Mouse (Mus musculus) lung, embryonic 14.5 days (tissue): ENCODE measurements at regions not wholly inside any gene's neighbourhood (a gene's known extent, or its start where the extent isn't known, plus 50 kb on each side); places are given as distances from the start of the nearest gene placed in this dataset.

Experiments used
- ATAC-seq: fragments of 200-750 bp; cut with Nextera tagmentation; 2 replicates; pipeline ENCODE4 v1.8.0; 2017; ENCODE audit warnings: mild to moderate bottlenecking, moderate TSS enrichment, moderate library complexity; ENCODE audit not compliant: insufficient read depth
- DNase-seq: peaks from one replicate; pipeline ENCODE4 v3.0.0-alpha.2; 2015
- H3K27ac ChIP-seq: fragments of 300-500 bp; sonication (generic); 2 replicates; pipeline ENCODE4 v1.5.1; 2014; ENCODE audit warnings: low read depth, mild to moderate bottlenecking, moderate library complexity
- H3K27me3 ChIP-seq: fragments of 300-500 bp; sonication (generic); 2 replicates; pipeline ENCODE4 v1.6.1; 2014; ENCODE audit warnings: low read length, control low read depth; ENCODE audit not compliant: insufficient read depth
- H3K36me3 ChIP-seq: fragments of 300-500 bp; sonication (generic); 2 replicates; pipeline ENCODE4 v1.6.1; 2014; ENCODE audit warnings: control low read depth; ENCODE audit not compliant: insufficient read depth
- H3K4me1 ChIP-seq: fragments of 300-500 bp; sonication (generic); 2 replicates; pipeline ENCODE4 v1.6.1; 2014; ENCODE audit warnings: antibody characterized with exemption, control low read depth; ENCODE audit not compliant: insufficient read depth
- H3K4me2 ChIP-seq: fragments of 300-500 bp; sonication (generic); 2 replicates; pipeline ENCODE4 v1.6.1; 2014; ENCODE audit warnings: mild to moderate bottlenecking
- H3K4me3 ChIP-seq: fragments of 300-500 bp; sonication (generic); 2 replicates; pipeline ENCODE4 v1.5.1; 2014; ENCODE audit warnings: low read depth, low read length
- H3K9ac ChIP-seq: fragments of 300-500 bp; sonication (generic); 2 replicates; pipeline ENCODE4 v1.6.1; 2014
- H3K9me3 ChIP-seq: fragments of 300-500 bp; sonication (generic); 2 replicates; pipeline ENCODE4 v1.6.1; 2016; ENCODE audit warnings: low read depth, low read length, control low read depth
- CTCF ChIP-seq: IDR thresholded peaks from 2 replicates; pipeline ENCODE4 v1.5.1; 2016; ENCODE audit warnings: antibody characterized with exemption, low read depth
- WGBS: fragments of 180-500 bp; shearing (Covaris S2); extraction: QIAGEN DNeasy Blood & Tissue Kit; methylation state at CpG from one replicate; pipeline ENCODE4 v1.1.7; 2014; 5-methylcytosine and 5-hydroxymethylcytosine counted together

DNA sequence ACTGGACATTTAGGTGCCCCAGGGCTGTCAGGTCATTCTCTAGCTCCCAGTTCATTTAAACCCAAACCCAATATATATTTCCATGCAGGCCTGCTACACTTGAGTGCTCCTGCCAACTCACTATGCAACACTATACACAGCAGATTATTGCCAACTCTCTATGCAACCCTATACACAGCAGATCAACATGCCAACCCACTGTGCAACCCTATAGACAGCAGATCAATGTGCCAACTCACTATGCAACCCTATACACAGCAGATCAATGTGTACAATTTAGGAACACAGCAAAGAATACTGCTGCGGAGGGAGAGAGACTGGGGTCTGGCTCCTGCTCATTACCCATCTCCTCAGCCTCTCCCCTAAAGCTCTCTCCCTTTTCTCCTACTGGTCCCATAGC lies 215.7 kb upstream of the Cadm1 start:
- TF ChIP-seq CTCF, result no peak
- no peaks in the 10 kb centered on the region for H3K27me3 ChIP-seq
- WGBS, result 77% methylated on average over 1 of the region's 1 CpGs
- H3K27ac ChIP-seq, result no peak overlapping the region
- 0 out of 2 replicates have a peak, but pooled peaks cover 3% of the 10 kb centered on the region for H3K4me1 ChIP-seq
- H3K9ac ChIP-seq, result no peak overlapping the region
- DNase-seq, result no peak
- ATAC-seq, result no peak
- H3K36me3 ChIP-seq, result no peaks in the 10 kb centered on the region
- H3K4me2 ChIP-seq, result no peak overlapping the region
- H3K9me3 ChIP-seq, result no peaks in the 10 kb centered on the region
- no peak overlapping the region for H3K4me3 ChIP-seq

DNA sequence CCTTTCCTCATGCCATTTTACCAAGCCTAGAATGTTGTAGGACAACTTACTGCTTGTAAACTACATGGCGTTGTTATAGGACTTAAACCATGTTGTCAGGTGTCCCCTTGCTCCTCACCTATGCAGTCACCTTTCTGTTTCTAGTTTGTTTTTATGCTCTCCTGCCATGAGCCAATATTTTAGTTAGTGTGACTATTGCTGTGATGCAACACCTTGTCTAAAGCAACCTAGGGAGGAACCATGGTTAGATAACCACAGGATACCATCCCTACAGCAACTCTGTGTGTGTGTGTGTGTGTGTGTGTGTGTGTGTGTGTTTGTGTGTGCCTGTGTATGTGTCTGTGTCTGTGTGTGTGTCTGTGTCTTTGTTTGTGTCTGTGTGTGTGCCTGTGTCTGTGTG lies 209.6 kb upstream of the Cadm1 start:
- no peak overlapping the region for H3K27ac ChIP-seq
- ATAC-seq (no peak), DNase-seq (no peak)
- no peak overlapping the region for H3K4me2 ChIP-seq
- 93% methylated on average over 1 of the region's 1 CpGs for WGBS
- H3K27me3 ChIP-seq, result no peaks in the 10 kb centered on the region
- H3K9me3 ChIP-seq, result no peaks in the 10 kb centered on the region
- TF ChIP-seq CTCF, result no peak
- H3K36me3 ChIP-seq, result no peaks in the 10 kb centered on the region
- no peak overlapping the region for H3K4me3 ChIP-seq
- H3K4me1 ChIP-seq, result no peaks in the 10 kb centered on the region
- H3K9ac ChIP-seq, result no peak overlapping the region

DNA sequence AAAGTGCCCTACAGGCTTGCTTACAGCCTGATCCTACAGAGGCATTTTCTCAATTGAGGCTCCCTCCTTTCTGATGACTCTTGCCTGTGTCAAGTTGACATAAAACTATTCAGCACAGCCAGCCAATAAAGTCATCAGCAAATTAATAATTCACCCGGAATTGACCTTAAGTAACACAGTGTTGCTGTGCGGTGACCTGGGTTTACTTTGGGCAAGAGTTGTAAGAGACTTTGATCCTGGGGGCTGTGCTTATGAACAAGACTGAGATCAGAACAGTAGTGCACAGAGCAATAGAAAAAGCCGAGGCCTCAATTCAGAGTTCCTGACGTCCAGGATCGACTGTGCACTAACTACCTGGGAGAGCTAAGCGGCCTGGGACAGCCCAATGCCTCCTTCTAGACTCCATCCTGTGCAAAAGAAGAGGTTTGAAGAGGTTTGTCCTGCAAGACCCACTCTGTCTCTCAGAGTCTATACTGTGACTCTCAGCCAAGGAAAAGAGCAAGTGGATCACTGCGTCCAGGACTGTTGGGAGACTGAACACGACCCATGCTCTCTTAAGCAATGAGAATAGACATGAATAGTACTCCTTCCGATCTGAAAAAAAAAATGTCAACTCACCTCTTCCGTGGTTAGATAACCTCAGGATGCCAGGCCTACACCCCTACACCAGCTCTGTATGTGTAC lies 208.7 kb upstream of the Cadm1 start:
- WGBS, result 65% methylated on average over 10 of the region's 10 CpGs
- Histone ChIP-seq H3K4me1 (no peaks in the 10 kb centered on the region), H3K27ac (no peak overlapping the region), H3K27me3 (no peaks in the 10 kb centered on the region), H3K9me3 (no peaks in the 10 kb centered on the region), H3K4me2 (no peak overlapping the region), H3K9ac (no peak overlapping the region), H3K36me3 (no peaks in the 10 kb centered on the region), H3K4me3 (no peak overlapping the region)
- TF ChIP-seq CTCF, result no peak
- DNase-seq (peak; percentile 18), ATAC-seq (no peak)

DNA sequence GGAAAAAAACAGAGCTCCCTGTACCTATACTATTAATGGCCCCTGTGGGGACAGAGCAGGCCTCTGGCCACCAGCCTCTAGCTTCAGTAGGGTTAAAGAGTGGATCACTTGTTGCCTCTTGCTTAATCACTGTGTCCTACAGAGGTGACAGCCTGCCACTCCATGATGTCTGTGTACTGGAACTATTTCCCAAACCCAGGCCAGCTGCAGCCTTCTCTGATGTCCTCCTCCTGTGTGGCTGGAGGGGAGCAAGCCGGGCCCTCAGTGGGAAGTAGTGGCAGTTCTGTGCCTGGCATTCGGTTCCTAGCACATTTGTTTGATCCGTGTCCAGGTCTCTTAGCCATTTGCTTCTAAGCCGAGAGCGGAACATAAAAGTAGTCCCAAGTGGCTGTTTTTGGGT lies 207.7 kb upstream of the Cadm1 start:
- Histone ChIP-seq H3K4me2 (no peak overlapping the region), H3K27me3 (no peaks in the 10 kb centered on the region), H3K4me1 (no peaks in the 10 kb centered on the region), H3K9me3 (no peaks in the 10 kb centered on the region), H3K9ac (no peak overlapping the region), H3K36me3 (no peaks in the 10 kb centered on the region), H3K27ac (no peak overlapping the region), H3K4me3 (no peak overlapping the region)
- TF ChIP-seq CTCF, result no peak
- WGBS, result 52% methylated on average over 5 of the region's 5 CpGs
- no peak for ATAC-seq
- no peak for DNase-seq

DNA sequence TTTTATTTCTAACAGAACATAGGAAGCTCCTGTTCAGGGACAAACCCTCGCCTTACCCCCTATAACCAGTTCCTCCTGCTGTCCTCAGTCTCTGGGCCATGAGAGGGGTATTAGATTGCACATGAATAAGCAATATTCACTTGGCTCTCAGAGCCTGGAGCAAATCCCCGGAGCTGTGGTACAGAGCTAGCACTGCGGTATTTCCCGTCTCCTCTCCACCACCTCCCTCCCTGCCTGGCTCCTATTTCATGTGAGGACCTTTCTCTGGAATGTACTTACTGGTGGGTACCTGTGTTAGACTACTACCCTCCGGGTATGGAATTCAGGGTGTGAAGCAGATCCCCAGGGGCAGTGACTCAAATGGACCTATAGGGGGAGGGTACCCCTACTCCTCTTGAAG lies 206.9 kb upstream of the Cadm1 start:
- H3K4me2 ChIP-seq, result no peak overlapping the region
- H3K9ac ChIP-seq, result no peak overlapping the region
- TF ChIP-seq CTCF, result no peak
- H3K4me3 ChIP-seq, result no peak overlapping the region
- ATAC-seq (no peak), DNase-seq (peak; percentile 23)
- H3K27ac ChIP-seq, result no peak overlapping the region
- H3K27me3 ChIP-seq, result no peaks in the 10 kb centered on the region
- no peaks in the 10 kb centered on the region for H3K4me1 ChIP-seq
- H3K9me3 ChIP-seq, result no peaks in the 10 kb centered on the region
- 50% methylated on average over 5 of the region's 5 CpGs for WGBS
- H3K36me3 ChIP-seq, result no peaks in the 10 kb centered on the region

DNA sequence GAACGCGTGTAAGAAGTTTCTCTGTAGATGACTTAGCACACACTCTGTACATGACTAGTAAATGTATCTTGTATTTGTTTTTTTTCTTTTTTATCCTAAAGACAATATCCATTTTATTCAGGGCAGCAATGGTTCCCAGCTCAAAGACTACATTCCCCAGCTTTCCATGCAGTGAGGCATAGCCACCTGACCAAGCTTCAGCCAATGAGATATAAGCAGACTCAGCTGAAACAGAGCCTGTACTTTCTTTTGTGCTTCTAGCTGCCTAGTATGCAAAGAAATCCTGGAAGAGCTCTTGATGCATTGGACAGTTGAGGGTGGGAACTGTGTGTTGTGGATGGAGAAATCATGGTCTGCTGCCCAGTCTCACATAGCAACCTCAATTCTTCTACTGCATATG lies 202.4 kb upstream of the Cadm1 start:
- TF ChIP-seq CTCF, result no peak

DNA sequence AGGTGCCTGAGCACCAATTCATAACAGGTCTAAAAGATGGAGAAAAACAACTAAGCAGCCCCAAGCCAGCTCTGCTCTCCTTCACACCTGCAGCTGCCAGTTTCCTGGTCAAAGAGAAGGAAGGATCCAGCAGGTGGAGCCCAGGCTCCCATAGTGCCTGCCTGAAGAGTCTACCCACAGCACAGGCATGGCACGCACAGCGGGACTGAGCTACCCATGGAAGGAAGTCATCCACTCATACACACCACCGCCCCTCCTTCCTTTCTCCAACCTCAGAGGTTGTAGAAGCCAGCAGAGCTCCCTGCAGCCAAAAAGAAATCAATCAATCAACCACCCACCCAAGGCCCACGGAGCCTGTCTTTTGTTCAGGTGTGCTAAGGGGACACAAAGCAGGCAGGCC lies 197.0 kb upstream of the Cadm1 start:
- H3K36me3 ChIP-seq, result no peaks in the 10 kb centered on the region
- H3K9me3 ChIP-seq, result no peaks in the 10 kb centered on the region
- H3K4me2 ChIP-seq, result no peak overlapping the region
- H3K4me1 ChIP-seq, result no peaks in the 10 kb centered on the region
- no peak overlapping the region for H3K27ac ChIP-seq
- no peaks in the 10 kb centered on the region for H3K27me3 ChIP-seq
- H3K9ac ChIP-seq, result no peak overlapping the region
- DNase-seq, result peak; percentile 51
- H3K4me3 ChIP-seq, result no peak overlapping the region
- 48% methylated on average over 4 of the region's 4 CpGs for whole genome bisulfite sequencing
- TF ChIP-seq CTCF, result peak; percentile 49
- ATAC-seq, result no peak

More for the DNA sequence above, 202.4 kb upstream of the Cadm1 start:
- WGBS, result 97% methylated on average over 2 of the region's 2 CpGs
- Histone ChIP-seq H3K4me1 (no peaks in the 10 kb centered on the region), H3K4me2 (no peak overlapping the region), H3K9ac (no peak overlapping the region), H3K36me3 (no peaks in the 10 kb centered on the region), H3K9me3 (no peaks in the 10 kb centered on the region), H3K27me3 (no peaks in the 10 kb centered on the region), H3K4me3 (no peak overlapping the region), H3K27ac (no peak overlapping the region)
- DNase-seq (peak; percentile 27), ATAC-seq (0 out of 2 replicates have a peak, but pooled peaks have one; percentile 31)

DNA sequence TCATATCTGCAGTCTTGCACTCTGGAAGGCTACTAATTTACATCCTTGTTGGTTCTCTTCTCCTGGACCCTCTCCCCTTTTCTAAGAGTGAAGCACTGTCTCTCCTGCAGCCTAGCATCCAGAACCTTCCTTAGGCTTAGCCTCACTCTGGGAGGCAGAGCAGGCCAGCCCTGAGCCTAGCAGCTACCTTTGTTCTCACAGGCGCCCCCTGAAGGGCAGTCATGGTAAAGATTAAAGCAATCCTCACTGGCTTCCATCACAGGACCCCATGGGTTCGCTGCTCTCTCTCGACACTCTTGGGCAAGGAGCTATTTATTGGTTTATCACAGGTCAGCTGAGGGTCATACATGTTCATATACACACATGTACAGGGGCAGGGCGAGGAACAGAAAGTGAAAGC lies 191.8 kb upstream of the Cadm1 start:
- DNase-seq (peak; percentile 16), ATAC-seq (no peak)
- Histone ChIP-seq H3K4me3 (no peak overlapping the region), H3K4me2 (no peak overlapping the region), H3K9ac (no peak overlapping the region), H3K9me3 (no peaks in the 10 kb centered on the region), H3K27ac (no peak overlapping the region), H3K27me3 (no peaks in the 10 kb centered on the region), H3K4me1 (no peaks in the 10 kb centered on the region), H3K36me3 (no peaks in the 10 kb centered on the region)
- WGBS, result 45% methylated on average over 4 of the region's 4 CpGs
- peak; percentile 42 for TF ChIP-seq CTCF
